Mouse (Mus musculus): Measurements from ENCODE around the gene Spindoc.

DNA sequence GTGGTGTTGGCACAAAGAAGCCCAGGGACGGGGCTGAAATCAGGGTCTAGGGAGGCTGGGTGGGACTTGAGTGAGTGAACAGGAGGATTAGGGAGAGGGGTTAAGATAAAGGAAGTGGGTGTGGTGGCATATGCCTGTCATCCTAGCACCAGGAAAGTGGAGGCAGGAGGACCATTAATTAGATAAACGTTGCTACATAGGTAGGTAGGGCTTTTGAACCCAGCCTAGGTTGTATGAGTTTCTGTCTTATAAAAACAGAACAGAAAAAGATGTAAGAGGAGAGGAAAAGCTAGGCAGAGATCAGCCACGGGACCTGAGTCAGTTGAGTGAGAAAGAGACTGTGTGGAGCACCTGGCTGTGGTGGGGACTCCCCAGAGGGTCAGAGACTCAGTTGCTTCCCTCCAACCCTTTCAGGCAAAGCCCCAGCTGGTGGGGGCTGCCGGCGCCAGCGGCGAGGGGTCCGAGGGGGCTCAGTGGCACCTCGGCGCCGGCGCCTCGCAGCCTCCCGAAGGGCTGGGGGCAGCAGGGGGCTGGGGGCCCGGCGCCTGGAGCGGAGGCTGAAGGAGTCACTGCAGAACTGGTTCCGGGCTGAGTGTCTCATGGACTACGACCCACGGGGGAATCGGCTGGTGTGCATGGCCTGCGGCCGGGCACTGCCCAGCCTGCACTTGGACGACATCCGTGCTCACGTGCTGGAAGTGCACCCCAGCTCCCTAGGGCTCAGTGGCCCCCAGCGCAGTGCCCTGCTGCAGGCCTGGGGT, 38.2 kb upstream of the Spindoc start:
- TF ChIP-seq CTCF (IDR thresholded peaks at IDR 0.05; ENCODE audit: low read depth) (no peak), EP300 (IDR thresholded peaks at IDR 0.05; ENCODE audit: low read depth) (no peak)
